ENCODE assay signal across 8 mouse cellular contexts in the genomic region with DNA sequence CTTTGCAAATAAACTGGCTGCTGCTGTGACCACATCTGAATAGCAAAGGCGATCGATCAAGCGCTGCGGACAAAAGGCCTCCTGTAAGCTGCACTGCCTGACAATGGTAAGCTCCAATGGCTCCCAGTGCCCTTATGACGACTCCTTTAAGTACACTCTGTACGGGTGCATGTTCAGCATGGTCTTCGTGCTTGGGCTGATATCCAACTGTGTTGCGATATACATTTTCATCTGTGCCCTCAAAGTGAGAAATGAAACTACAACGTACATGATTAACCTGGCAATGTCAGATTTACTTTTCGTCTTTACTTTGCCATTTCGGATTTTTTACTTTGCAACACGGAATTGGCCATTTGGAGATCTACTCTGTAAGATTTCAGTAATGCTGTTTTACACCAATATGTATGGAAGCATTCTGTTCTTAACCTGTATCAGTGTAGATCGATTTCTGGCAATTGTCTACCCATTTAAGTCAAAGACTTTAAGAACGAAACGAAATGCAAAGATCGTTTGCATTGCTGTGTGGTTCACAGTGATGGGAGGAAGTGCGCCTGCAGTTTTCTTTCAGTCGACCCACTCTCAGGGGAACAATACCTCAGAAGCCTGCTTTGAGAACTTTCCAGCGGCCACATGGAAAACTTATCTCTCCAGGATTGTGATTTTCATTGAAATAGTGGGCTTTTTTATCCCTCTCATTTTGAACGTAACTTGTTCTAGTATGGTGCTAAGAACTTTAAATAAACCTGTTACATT. TPM values are rescaled to one million over a fixed set of nuclear protein-coding genes. Genes with fewer than 3 reads are reported as not detected.
DNase-seq lines count a peak whose midpoint lies in the region; ATAC-seq lines count a peak whose summit lies in the region.

No protein-coding gene starts in this region.

- peak; percentile 61; the same call in 1 of the 2 replicates for ATAC-seq in frontal cortex, adult (ENCODE audit: low TSS enrichment)
- peak; percentile 88 for ATAC-seq in forebrain, embryonic 13.5 days
- peak; percentile 89 for ATAC-seq in hindbrain, embryonic 16.5 days
- ATAC-seq in liver, embryonic 12.5 days: peak; percentile 70
- peak; percentile 49; the same call in 1 of the 2 replicates for ATAC-seq in monocyte, adult 5-6 weeks (replicated peaks; ENCODE audit: insufficient number of reproducible peaks, low FRiP score, low TSS enrichment, poor library complexity, severe bottlenecking)

- H3K27me3 ChIP-seq in forebrain, embryonic 13.5 days: no peaks in the 10 kb centered on the region
- H3K27me3 ChIP-seq in hindbrain, embryonic 16.5 days (replicated peaks; ENCODE audit: control insufficient read depth, insufficient read depth, low read length): no peaks in the 10 kb centered on the region
- no peaks in the 10 kb centered on the region for H3K27me3 ChIP-seq in liver, embryonic 12.5 days (replicated peaks)

- H3K9ac ChIP-seq in forebrain, embryonic 13.5 days: peak overlapping the region; percentile 74
- H3K9ac ChIP-seq in hindbrain, embryonic 16.5 days (ENCODE audit: low read depth, low read length): peak overlapping the region; percentile 58
- H3K9ac ChIP-seq in liver, embryonic 12.5 days: peak overlapping the region; percentile 63

- H3K9me3 ChIP-seq in forebrain, embryonic 13.5 days (replicated peaks): no peaks in the 10 kb centered on the region
- H3K9me3 ChIP-seq in hindbrain, embryonic 16.5 days (ENCODE audit: control insufficient read depth, low read length): no peaks in the 10 kb centered on the region
- no peaks in the 10 kb centered on the region for H3K9me3 ChIP-seq in liver, embryonic 12.5 days (replicated peaks)

- H3K4me3 ChIP-seq in forebrain, embryonic 13.5 days: peak overlapping the region; percentile 57
- peak overlapping the region; percentile 47 for H3K4me3 ChIP-seq in hindbrain, embryonic 16.5 days (ENCODE audit: low read length)
- H3K4me3 ChIP-seq in liver, embryonic 12.5 days: peak overlapping the region; percentile 52

- no peaks in the 10 kb centered on the region for H3K36me3 ChIP-seq in forebrain, embryonic 13.5 days (ENCODE audit: poor library complexity, severe bottlenecking)
- H3K36me3 ChIP-seq in hindbrain, embryonic 16.5 days (ENCODE audit: control insufficient read depth, insufficient read depth, low read length): no peaks in the 10 kb centered on the region
- peaks cover 13% of the 10 kb centered on the region for H3K36me3 ChIP-seq in liver, embryonic 12.5 days

- H3K4me1 ChIP-seq in forebrain, embryonic 13.5 days: peaks cover 14% of the 10 kb centered on the region
- peaks cover 3% of the 10 kb centered on the region for H3K4me1 ChIP-seq in hindbrain, embryonic 16.5 days (ENCODE audit: control insufficient read depth, insufficient read depth, low read depth, low read length)
- peaks cover 34% of the 10 kb centered on the region for H3K4me1 ChIP-seq in liver, embryonic 12.5 days

- under 1% methylated on average over 20 of the region's 20 CpGs for WGBS in forebrain, embryonic 13.5 days
- under 1% methylated on average over 20 of the region's 20 CpGs for WGBS in hindbrain, embryonic 16.5 days
- whole genome bisulfite sequencing in liver, embryonic 12.5 days (ENCODE audit: insufficient replicate concordance): under 1% methylated on average over 20 of the region's 20 CpGs

- H3K27ac ChIP-seq in forebrain, embryonic 13.5 days: peak overlapping the region; percentile 83
- H3K27ac ChIP-seq in hindbrain, embryonic 16.5 days (ENCODE audit: low read depth, low read length): peak overlapping the region; percentile 81
- H3K27ac ChIP-seq in liver, embryonic 12.5 days: peak overlapping the region; percentile 79

- DNase-seq in frontal cortex, postnatal 25 days (ENCODE audit: low spot score in 2 of 2): no peak
- peak; percentile 70 for DNase-seq in adrenal gland, adult 2 months
- DNase-seq in thymus, postnatal 14 days: peak; percentile 65

- peak overlapping the region; percentile 66 for H3K4me2 ChIP-seq in forebrain, embryonic 13.5 days
- peak overlapping the region; percentile 62 for H3K4me2 ChIP-seq in hindbrain, embryonic 16.5 days (ENCODE audit: low read length)
- H3K4me2 ChIP-seq in liver, embryonic 12.5 days: peak overlapping the region; percentile 66

RNA-seq across cellular contexts. Expression of a gene that starts 1.0 kb away (rescaled TPM):
- 1 to 10 TPM; 3.5 to 6.7 TPM for total RNA-seq in adrenal gland, adult 2 months (2021)
- 0.79 and 0.89 TPM in 2 replicates for polyA plus RNA-seq in adrenal gland, adult 2 months (2012; rRNA removed)
- 9.0 and 9.4 TPM in 2 replicates for polyA plus RNA-seq in forebrain, embryonic 13.5 days (2015; fragmentation: Nextera tagmentation; extraction: Ambion mirVana)
- 3.6 and 3.7 TPM in 2 replicates for polyA plus RNA-seq in hindbrain, embryonic 16.5 days (2015; fragmentation: Nextera tagmentation; extraction: Ambion mirVana)
- 5.5 TPM in 2 replicates for polyA plus RNA-seq in liver, embryonic 12.5 days (2016; fragmentation: Nextera tagmentation; extraction: Ambion mirVana)
- total RNA-seq in monocyte, adult 5-6 weeks (2017): 34.2 to 67.7 TPM (median 63.5 TPM) in 3 replicates

Comparison
In these comparisons a context has a peak if more than half of its experiments do, and no peak if none do; other contexts are left out.
1. DNase-seq: peak in adrenal gland, adult 2 months (single experiment) and thymus, postnatal 14 days (single experiment); none in frontal cortex, postnatal 25 days (0 of 2).
2. Peak in every context shown above with its lines, with median percentiles within 50 percentile points of each other: ATAC-seq, H3K27ac ChIP-seq, H3K4me2 ChIP-seq, H3K4me3 ChIP-seq and H3K9ac ChIP-seq.